Mouse (Mus musculus) CH12.LX (cell line): ENCODE data around the gene Cnot4. TPM values are rescaled to one million over a fixed set of nuclear protein-coding genes. Genes with fewer than 3 reads are reported as not detected.

Experiments
- DNase-seq: peaks from one replicate; pipeline ENCODE4 v3.0.0-alpha.2; 2013; ENCODE audit errors: extremely low read depth
- H3K27ac ChIP-seq: 2 replicates; pipeline ENCODE4 v1.5.1; 2012; ENCODE audit warnings: low read depth, mild to moderate bottlenecking, control low read depth, moderate library complexity; ENCODE audit not compliant: insufficient read depth
- H3K27me3 ChIP-seq: replicated peaks from 2 replicates; pipeline ENCODE3; 2012; ENCODE audit warnings: inconsistent platforms
- H3K36me3 ChIP-seq, 2 experiments: replicated peaks in 1 of 2; 2 replicates each; pipeline versions ENCODE3 to v1.6.1; 2012; ENCODE audit warnings: inconsistent platforms in 1 of 2, low read length in 1 of 2, mild to moderate bottlenecking in 1 of 2, mixed read lengths in 1 of 2, moderate library complexity in 1 of 2; ENCODE audit not compliant: control insufficient read depth in 1 of 2, insufficient read depth in 1 of 2
- H3K4me1 ChIP-seq, 2 experiments: 2 replicates each; pipeline ENCODE4 v1.6.1; 2012; ENCODE audit warnings: inconsistent platforms in 1 of 2, moderate library complexity in 1 of 2; ENCODE audit not compliant: insufficient read depth in 2 of 2, control insufficient read depth in 1 of 2
- H3K4me2 ChIP-seq: 2 replicates; pipeline ENCODE4 v1.6.1; 2012; ENCODE audit warnings: low read depth, mild to moderate bottlenecking, control low read depth; ENCODE audit not compliant: poor library complexity, insufficient read depth, severe bottlenecking
- H3K4me3 ChIP-seq, 3 experiments: fragments of 150-350 bp in 1 of 3; sonication (generic) in 1 of 3; replicated peaks in 1 of 3; 2 replicates each; pipeline versions ENCODE3 to v1.5.1; 2011 to 2012; ENCODE audit warnings: low read depth in 2 of 3, low read length in 2 of 3, mild to moderate bottlenecking in 2 of 3, moderate library complexity in 2 of 3, control low read depth in 1 of 3, improper control_type of control experiment in 1 of 3, inconsistent platforms in 1 of 3, mixed read lengths in 1 of 3; ENCODE audit not compliant: poor library complexity in 1 of 3
- H3K79me2 ChIP-seq: replicated peaks from 2 replicates; pipeline ENCODE4 v1.6.1; 2012; ENCODE audit warnings: mild to moderate bottlenecking, moderate library complexity; ENCODE audit not compliant: control insufficient read depth, poor library complexity, insufficient read depth, severe bottlenecking; ENCODE audit errors: extremely low read depth
- H3K9ac ChIP-seq: 2 replicates; pipeline ENCODE4 v1.6.1; 2012; ENCODE audit warnings: low read depth, mild to moderate bottlenecking, control low read depth, moderate library complexity; ENCODE audit not compliant: insufficient read depth
- H3K9me3 ChIP-seq: replicated peaks from 2 replicates; pipeline ENCODE3; 2012; ENCODE audit warnings: low read length, inconsistent platforms, mixed read lengths
- CHD1 ChIP-seq: IDR thresholded peaks from 2 replicates; pipeline ENCODE4 v1.6.1; 2012; ENCODE audit warnings: low read depth, low read length, improper control_type of control experiment, inconsistent platforms
- CHD2 ChIP-seq: IDR thresholded peaks from 2 replicates; pipeline ENCODE4 v1.6.1; 2011; ENCODE audit warnings: low read length, improper control_type of control experiment
- CTCF ChIP-seq, 2 experiments: IDR thresholded peaks in 1 of 2; conservative IDR thresholded peaks in 1 of 2; 2 replicates each; pipeline ENCODE4 v1.5.1; 2011 to 2012; ENCODE audit warnings: low read depth in 2 of 2, low read length in 2 of 2, improper control_type of control experiment in 1 of 2, inconsistent platforms in 1 of 2, mild to moderate bottlenecking in 1 of 2, moderate library complexity in 1 of 2
- E2F4 ChIP-seq: IDR thresholded peaks from 2 replicates; pipeline ENCODE4 v1.6.1; 2011; ENCODE audit warnings: low read depth, low read length, improper control_type of control experiment; ENCODE audit not compliant: insufficient replicate concordance
- ELF1 ChIP-seq: IDR thresholded peaks from 2 replicates; pipeline ENCODE4 v1.6.1; 2014; ENCODE audit warnings: low read depth, mild to moderate bottlenecking, inconsistent platforms, low read length, improper control_type of control experiment
- EP300 ChIP-seq: IDR thresholded peaks from 2 replicates; pipeline ENCODE4 v1.6.1; 2011; ENCODE audit warnings: low read length, improper control_type of control experiment
- HCFC1 ChIP-seq: IDR thresholded peaks from 2 replicates; pipeline ENCODE4 v1.6.1; 2012; ENCODE audit warnings: low read depth, mild to moderate bottlenecking, inconsistent platforms, low read length, improper control_type of control experiment
- MAX ChIP-seq: IDR thresholded peaks from 2 replicates; pipeline ENCODE4 v1.6.1; 2011; ENCODE audit warnings: low read length, improper control_type of control experiment
- MAZ ChIP-seq: IDR thresholded peaks from 2 replicates; pipeline ENCODE4 v1.6.1; 2012; ENCODE audit warnings: low read depth, mild to moderate bottlenecking, inconsistent platforms, low read length, improper control_type of control experiment, moderate library complexity
- MEF2A ChIP-seq: IDR thresholded peaks from 2 replicates; pipeline ENCODE4 v1.6.1; 2014; ENCODE audit warnings: low read depth, mild to moderate bottlenecking, inconsistent platforms, low read length, improper control_type of control experiment, borderline replicate concordance
- MYC ChIP-seq: IDR thresholded peaks from 2 replicates; pipeline ENCODE4 v1.6.1; 2011; ENCODE audit warnings: low read depth, mild to moderate bottlenecking, improper control_type of control experiment, low read length
- NELFE ChIP-seq: IDR thresholded peaks from 2 replicates; pipeline ENCODE4 v1.6.1; 2011; ENCODE audit warnings: low read depth, low read length, improper control_type of control experiment
- NRF1 ChIP-seq: IDR thresholded peaks from 2 replicates; pipeline ENCODE4 v1.6.1; 2014; ENCODE audit warnings: low read depth, mild to moderate bottlenecking, inconsistent platforms, low read length, improper control_type of control experiment, moderate library complexity
- POLR2A ChIP-seq: IDR thresholded peaks from 2 replicates; pipeline ENCODE4 v1.6.1; 2011; ENCODE audit warnings: low read depth, mild to moderate bottlenecking, improper control_type of control experiment, low read length
- POLR2AphosphoS2 ChIP-seq: IDR thresholded peaks from 2 replicates; pipeline ENCODE4 v1.6.1; 2011; ENCODE audit warnings: low read depth, low read length, improper control_type of control experiment
- RAD21 ChIP-seq: IDR thresholded peaks from 2 replicates; pipeline ENCODE4 v1.6.1; 2011; ENCODE audit warnings: low read depth, mild to moderate bottlenecking, low read length, improper control_type of control experiment, moderate library complexity
- RCOR1 ChIP-seq: conservative IDR thresholded peaks from 2 replicates; pipeline ENCODE4 v1.6.1; 2012; ENCODE audit warnings: low read depth, mild to moderate bottlenecking, inconsistent platforms, low read length, improper control_type of control experiment
- SIN3A ChIP-seq: IDR thresholded peaks from 2 replicates; pipeline ENCODE4 v1.6.1; 2012; ENCODE audit warnings: low read length, improper control_type of control experiment, inconsistent platforms
- SMC3 ChIP-seq: IDR thresholded peaks from 2 replicates; pipeline ENCODE4 v1.6.1; 2011; ENCODE audit warnings: low read depth, low read length, improper control_type of control experiment
- TBP ChIP-seq: conservative IDR thresholded peaks from 2 replicates; pipeline ENCODE4 v1.6.1; 2011; ENCODE audit warnings: low read depth, low read length, improper control_type of control experiment
- TCF12 ChIP-seq: IDR thresholded peaks from 2 replicates; pipeline ENCODE4 v1.6.1; 2014; ENCODE audit warnings: low read depth, mild to moderate bottlenecking, inconsistent platforms, low read length, improper control_type of control experiment
- UBTF ChIP-seq: IDR thresholded peaks from 2 replicates; pipeline ENCODE4 v1.6.1; 2012; ENCODE audit warnings: low read depth, mild to moderate bottlenecking, inconsistent platforms, low read length, improper control_type of control experiment, moderate library complexity
- USF2 ChIP-seq: conservative IDR thresholded peaks from 2 replicates; pipeline ENCODE4 v1.6.1; 2011; ENCODE audit warnings: low read depth, low read length, improper control_type of control experiment
- ZC3H11A ChIP-seq: IDR thresholded peaks from 2 replicates; pipeline ENCODE4 v1.6.1; 2012; ENCODE audit warnings: low read depth, mild to moderate bottlenecking, inconsistent platforms, low read length, improper control_type of control experiment
- ZKSCAN1 ChIP-seq: IDR thresholded peaks from 2 replicates; pipeline ENCODE4 v1.6.1; 2012; ENCODE audit warnings: low read depth, inconsistent platforms, low read length, improper control_type of control experiment, borderline replicate concordance
- ZNF384 ChIP-seq: IDR thresholded peaks from 2 replicates; pipeline ENCODE4 v1.6.1; 2012; ENCODE audit warnings: low read depth, low read length, improper control_type of control experiment, inconsistent platforms
- dilution Hi-C: fragments of 300-500 bp; cut with MboI; formaldehyde crosslinking; loops from 2 replicates; pipeline ENCODE4 v1.14.3; 2020; ENCODE audit warnings: low sequenced_read_pairs; ENCODE audit not compliant: extremely low pct_unique_long_range_greater_than_20kb, extremely low pct_ligation_motif_present
- in situ Hi-C: fragments of 300-500 bp; cut with MboI; formaldehyde crosslinking; loops from 3 replicates; pipeline ENCODE4 v1.14.3; 2019; ENCODE audit warnings: low sequenced_read_pairs, low pct_ligation_motif_present, low pct_unique_long_range_greater_than_20kb, mixed read lengths
- polyA plus RNA-seq: library from polyadenylated mRNA; unstranded; fragments of >175 nt; gene quantifications from 2 replicates; pipeline ENCODE4 v1.2.1, GENCODE M21; 2012; ENCODE audit warnings: low read depth; ENCODE audit not compliant: insufficient read length
- total RNA-seq, 2 experiments: library from RNA; depleted of rRNA; stranded (reverse); fragments of 300-350 nt in 1 of 2; fragments of >200 nt in 1 of 2; gene quantifications; 2 replicates each; pipeline ENCODE4 v1.2.3; 2012 to 2014

The Cnot4 gene
- total and polyA plus RNA-seq, 3 experiments = 6.0 to 25.1 (median 8.7) TPM

- in situ Hi-C loops = loop anchor here (5.0 kb wide), 1 partner anchor 58 kb away; no protein-coding TSS in a partner anchor
- no peak for TF ChIP-seq UBTF
- TF ChIP-seq E2F4 = no peak
- peak; percentile 45 to 98; a peak in 3 of 4 replicates for TF ChIP-seq CTCF (conservative IDR thresholded peaks at IDR 0.05 in 1 of 2, IDR thresholded peaks at IDR 0.05 in 1 of 2; ENCODE audit: low read depth in 2 of 2, low read length in 2 of 2)
- peak; percentile 39; the same call in 1 of the 2 replicates for TF ChIP-seq TCF12
- TF ChIP-seq TBP = peak; percentile 58; the same call in 1 of the 2 replicates
- TF ChIP-seq NRF1 = 0 out of 2 replicates have a peak, but pooled peaks have one; percentile 14
- TF ChIP-seq ZC3H11A = peak; percentile 17; the same call in 1 of the 2 replicates
- 0 out of 2 replicates have a peak, but pooled peaks have one; percentile 33 for TF ChIP-seq RCOR1
- peak; percentile 41; the same call in 1 of the 2 replicates for TF ChIP-seq MEF2A
- TF ChIP-seq USF2 = no peak
- TF ChIP-seq HCFC1 = peak; percentile 9; the same call in 1 of the 2 replicates
- TF ChIP-seq CHD1 = no peak
- TF ChIP-seq SIN3A = peak; percentile 67; the same call in 1 of the 2 replicates
- TF ChIP-seq ELF1 = no peak
- 0 out of 2 replicates have a peak, but pooled peaks have one; percentile 32 for TF ChIP-seq MAZ
- TF ChIP-seq EP300 = no peak
- TF ChIP-seq POLR2A = peak; percentile 65
- no peak for TF ChIP-seq ZKSCAN1
- no peak for TF ChIP-seq MAX
- peak; percentile 63 for TF ChIP-seq NELFE
- peak; percentile 82 for TF ChIP-seq SMC3
- no peak for TF ChIP-seq POLR2AphosphoS2
- TF ChIP-seq RAD21 = peak; percentile 89
- no peak for TF ChIP-seq ZNF384
- TF ChIP-seq CHD2 = peak; percentile 32; the same call in 1 of the 2 replicates
- 0 out of 2 replicates have a peak, but pooled peaks have one; percentile 49 for TF ChIP-seq MYC
- TF ChIP-seq, all 38 proteins: peak for 16
- Histone ChIP-seq H3K9me3 (no peaks in the 10 kb centered on the region), H3K27me3 (no peaks in the 10 kb centered on the region), H3K4me2 (peak overlapping the region; percentile 64), H3K36me3 (no peaks in the 10 kb centered on the region), H3K79me2 (no peaks in the 10 kb centered on the region), H3K9ac (0 out of 2 replicates have a peak overlapping the region, but pooled peaks have one; percentile 31), H3K4me1 (peaks cover 7 to 28% of the 10 kb centered on the region in 2 experiments; a peak in 3 of 4 replicates), H3K4me3 (peak overlapping the region; percentile 32 to 57 (median 34)), H3K27ac (no peak overlapping the region)
- DNase-seq = peak; percentile 87
- dilution Hi-C loops = no loop called here
Measured at GRCm38 (mm10) chr6:34995265-34995681, 138.3 kb downstream of the Cnot4 start.
